Mouse (Mus musculus) cortical plate, adult 2 months (tissue): ENCODE results near the gene Rufy1.

Experiments used
- CTCF ChIP-seq: fragments of 200-500 bp; IDR thresholded peaks from 2 replicates; pipeline ENCODE4 v1.5.1; 2011; ENCODE audit warnings: mild to moderate bottlenecking, control low read depth, low read length; ENCODE audit not compliant: insufficient read depth; ENCODE audit errors: extremely low read depth
- POLR2A ChIP-seq: fragments of 200-500 bp; IDR thresholded peaks from 2 replicates; pipeline ENCODE4 v1.6.1; 2011; ENCODE audit warnings: mild to moderate bottlenecking, low read length, control low read depth; ENCODE audit not compliant: insufficient read depth; ENCODE audit errors: extremely low read depth

GRCm38 (mm10) chr11:50432896-50433295 lies 2.0 kb upstream of the Rufy1 start:
- TF ChIP-seq CTCF (no peak), POLR2A (no peak)
